Mouse (Mus musculus) ES-Bruce4 (cell line): Measurements from ENCODE around the gene Dhrs3.

Experiments used
- CTCF ChIP-seq: IDR thresholded peaks from one replicate; pipeline ENCODE4 v1.8.1; 2011; ENCODE audit warnings: low read depth, low read length
- EP300 ChIP-seq: IDR thresholded peaks from 2 replicates; pipeline ENCODE4 v1.6.1; 2011; ENCODE audit warnings: low read depth, low read length; ENCODE audit not compliant: insufficient read depth
- POLR2A ChIP-seq: IDR thresholded peaks from one replicate; pipeline ENCODE4 v1.8.1; 2011; ENCODE audit warnings: low read length; ENCODE audit not compliant: insufficient read depth

DNA sequence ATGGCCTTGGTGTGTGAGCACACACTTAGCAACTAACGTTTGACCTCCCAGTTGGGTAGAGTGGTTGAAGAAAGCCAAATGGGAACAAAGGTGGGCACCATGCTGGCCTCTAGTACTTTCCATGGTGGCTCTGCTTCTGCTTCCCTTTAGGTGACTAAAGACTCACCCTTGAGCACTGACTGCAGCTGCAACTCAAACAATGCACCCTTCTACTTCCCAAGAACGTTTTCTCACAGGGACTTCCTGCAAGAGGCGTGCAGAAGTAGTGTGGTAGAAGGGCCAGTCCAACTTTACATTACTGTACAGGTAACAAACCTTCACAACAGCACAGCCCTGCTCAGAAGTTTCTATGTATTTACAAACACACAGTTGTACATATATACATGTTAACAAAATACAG, 81.8 kb downstream of the Dhrs3 start:
- no peak for TF ChIP-seq CTCF
- TF ChIP-seq POLR2A = no peak
- TF ChIP-seq EP300 = no peak
